Mouse (Mus musculus) small intestine, adult 2 months (tissue): ENCODE measurements around the gene Krt90.

Experiments
- CTCF ChIP-seq: fragments of 200-500 bp; IDR thresholded peaks from 2 replicates; pipeline ENCODE4 v1.5.1; 2012; ENCODE audit warnings: low read depth, mild to moderate bottlenecking, control low read depth, inconsistent platforms, low read length, moderate library complexity, mixed read lengths; ENCODE audit not compliant: insufficient replicate concordance, insufficient read length; ENCODE audit errors: extremely low read depth
- POLR2A ChIP-seq: fragments of 200-500 bp; IDR thresholded peaks from 2 replicates; pipeline ENCODE4 v1.6.1; 2012; ENCODE audit warnings: low read depth, mild to moderate bottlenecking, control low read depth, inconsistent platforms, low read length, moderate library complexity

DNA sequence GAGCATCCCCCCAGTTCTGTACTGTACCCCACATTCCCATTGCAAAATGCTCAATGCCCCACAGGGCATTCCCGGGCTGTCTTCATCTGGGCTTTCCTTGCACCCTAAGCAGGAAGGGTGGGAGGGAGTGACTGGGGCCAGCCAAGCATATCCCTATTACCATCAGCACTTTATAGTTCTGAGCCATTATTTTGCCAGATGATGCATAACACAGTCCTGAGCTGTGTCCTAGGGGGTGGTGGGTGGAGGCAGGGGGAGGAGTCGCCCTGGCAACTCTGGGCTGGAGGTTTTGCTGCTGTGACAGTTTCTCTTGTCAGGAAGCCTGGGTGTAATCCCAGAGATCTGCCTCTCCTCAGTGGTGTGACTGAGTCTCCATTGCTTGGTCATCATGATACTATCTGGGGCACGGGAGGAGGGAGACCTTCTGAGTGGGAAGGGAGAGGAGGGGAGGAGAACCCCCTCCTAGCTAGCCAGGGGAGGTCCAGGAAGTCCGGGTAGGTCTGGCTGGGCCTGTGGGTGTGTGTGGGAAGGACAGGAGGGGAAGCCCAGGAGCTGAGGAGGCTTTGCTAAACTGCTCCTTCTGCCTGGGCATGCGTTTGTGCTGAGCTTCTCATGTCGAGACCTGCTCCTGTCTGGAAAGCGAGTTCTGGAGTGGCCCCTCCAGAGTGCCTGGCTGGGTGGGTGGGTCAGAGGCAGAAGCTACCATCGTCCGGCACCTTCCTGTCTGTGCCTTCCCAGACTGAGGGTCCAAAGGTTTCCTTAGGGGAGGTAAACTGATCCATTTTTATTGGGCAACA lies 26.5 kb downstream of the Krt90 start:
- TF ChIP-seq CTCF, result no peak
- no peak for TF ChIP-seq POLR2A
